Mouse (Mus musculus): Measurements from ENCODE around the gene Aldob.

Aldob gene

GRCm38 (mm10) chr4:49549383-49549782 is at the start of gene Aldob:
Gene Aldob (minus strand): TSS chr4:49549546.
- no peak for DNase-seq (ENCODE audit: extremely low spot score)

GRCm38 (mm10) chr4:49597183-49598100 is 48.1 kb upstream of the Aldob start, which contains the start of gene Tmem246:
Gene Tmem246 (minus strand): TSS chr4:49597876.
- DNase-seq (ENCODE audit: extremely low spot score) = peak; percentile 80

GRCm38 (mm10) chr4:49596846-49597182 is 47.5 kb upstream of the Aldob start:
- DNase-seq (ENCODE audit: extremely low spot score) = no peak

- DNase-seq (ENCODE audit: extremely low spot score) = no peak
These were observed 40.8 kb upstream of the Aldob start for GRCm38 (mm10) chr4:49590152-49590551.

- DNase-seq (ENCODE audit: extremely low spot score) = no peak
These were observed 37.5 kb upstream of the Aldob start for GRCm38 (mm10) chr4:49586811-49587210.

GRCm38 (mm10) chr4:49585524-49586101 is 36.3 kb upstream of the Aldob start:
- DNase-seq (ENCODE audit: extremely low spot score) = no peak

- DNase-seq (ENCODE audit: extremely low spot score) = no peak
These were observed 34.9 kb upstream of the Aldob start for GRCm38 (mm10) chr4:49583965-49584831.

- DNase-seq (ENCODE audit: extremely low spot score) = no peak
These were observed 31.9 kb upstream of the Aldob start for GRCm38 (mm10) chr4:49581256-49581655.

- DNase-seq (ENCODE audit: extremely low spot score) = no peak
These were observed 22.8 kb upstream of the Aldob start for GRCm38 (mm10) chr4:49572194-49572593.

GRCm38 (mm10) chr4:49567613-49568012 is 18.3 kb upstream of the Aldob start:
- DNase-seq (ENCODE audit: extremely low spot score) = peak; percentile 55

GRCm38 (mm10) chr4:49559915-49560772 is 10.8 kb upstream of the Aldob start:
- DNase-seq (ENCODE audit: extremely low spot score) = no peak

- no peak for DNase-seq (ENCODE audit: extremely low spot score)
These were observed 8.8 kb upstream of the Aldob start for GRCm38 (mm10) chr4:49558181-49558580.

GRCm38 (mm10) chr4:49557375-49557774 is 8.0 kb upstream of the Aldob start:
- no peak for DNase-seq (ENCODE audit: extremely low spot score)

GRCm38 (mm10) chr4:49553380-49553779 is 4.0 kb upstream of the Aldob start:
- no peak for DNase-seq (ENCODE audit: extremely low spot score)

- no peak for DNase-seq (ENCODE audit: extremely low spot score)
These were observed 1.7 kb downstream of the Aldob start for GRCm38 (mm10) chr4:49547544-49548219.

GRCm38 (mm10) chr4:49546873-49547543 is 2.3 kb downstream of the Aldob start:
- no peak for DNase-seq (ENCODE audit: extremely low spot score)

- DNase-seq (ENCODE audit: extremely low spot score) = no peak
These were observed 3.3 kb downstream of the Aldob start for GRCm38 (mm10) chr4:49546026-49546425.

GRCm38 (mm10) chr4:49540966-49541365 is 8.4 kb downstream of the Aldob start:
- no peak for DNase-seq (ENCODE audit: extremely low spot score)

- DNase-seq (ENCODE audit: extremely low spot score) = no peak
These were observed 9.7 kb downstream of the Aldob start for GRCm38 (mm10) chr4:49539665-49540064.

GRCm38 (mm10) chr4:49536671-49537070 is 12.7 kb downstream of the Aldob start:
- no peak for DNase-seq (ENCODE audit: extremely low spot score)
